Mouse (Mus musculus) right cerebral cortex, postnatal 25 days (tissue): ENCODE results near the gene Gjb4.

Experiments used
- DNase-seq: peaks from one replicate; pipeline ENCODE4 v3.0.0; 2022

Gjb4 gene

GRCm38 (mm10) chr4:127353951-127354438 is at the start of gene Gjb4:
Gjb4 (minus strand) TSS chr4:127354081.
- no peak for DNase-seq

- DNase-seq: no peak
These were observed 48.7 kb upstream of the Gjb4 start for GRCm38 (mm10) chr4:127402614-127403013.

- DNase-seq: no peak
These were observed 48.3 kb upstream of the Gjb4 start for GRCm38 (mm10) chr4:127402166-127402565.

- no peak for DNase-seq
These were observed 46.6 kb upstream of the Gjb4 start for GRCm38 (mm10) chr4:127400165-127401145.

- no peak for DNase-seq
These were observed 41.7 kb upstream of the Gjb4 start for GRCm38 (mm10) chr4:127395591-127395990.

GRCm38 (mm10) chr4:127389645-127390044 is 35.8 kb upstream of the Gjb4 start:
- DNase-seq: no peak

- DNase-seq: no peak
These were observed 23.5 kb upstream of the Gjb4 start for GRCm38 (mm10) chr4:127377344-127377743.

GRCm38 (mm10) chr4:127375541-127376177 is 21.8 kb upstream of the Gjb4 start:
- no peak for DNase-seq

GRCm38 (mm10) chr4:127374645-127375044 is 20.8 kb upstream of the Gjb4 start:
- DNase-seq: no peak

- DNase-seq: no peak
These were observed 19.6 kb upstream of the Gjb4 start for GRCm38 (mm10) chr4:127373491-127373890.

- DNase-seq: no peak
These were observed 17.7 kb upstream of the Gjb4 start for GRCm38 (mm10) chr4:127371546-127371945.

- DNase-seq: no peak
These were observed 16.6 kb upstream of the Gjb4 start for GRCm38 (mm10) chr4:127370447-127370846.

GRCm38 (mm10) chr4:127368379-127368973 is 14.6 kb upstream of the Gjb4 start:
- DNase-seq: peak; percentile 49

- DNase-seq: no peak
These were observed 12.0 kb upstream of the Gjb4 start for GRCm38 (mm10) chr4:127365834-127366233.

- DNase-seq: no peak
These were observed 11.6 kb upstream of the Gjb4 start for GRCm38 (mm10) chr4:127365433-127365832.

GRCm38 (mm10) chr4:127364431-127364830 is 10.6 kb upstream of the Gjb4 start:
- no peak for DNase-seq

- no peak for DNase-seq
These were observed 9.4 kb upstream of the Gjb4 start for GRCm38 (mm10) chr4:127363331-127363730.

GRCm38 (mm10) chr4:127362520-127362919 is 8.6 kb upstream of the Gjb4 start:
- no peak for DNase-seq

- DNase-seq: no peak
These were observed 4.1 kb upstream of the Gjb4 start, which contains the start of gene Gjb5 for GRCm38 (mm10) chr4:127358018-127358417. Gjb5 (minus strand) TSS chr4:127358181.

- DNase-seq: no peak
These were observed 915 bp upstream of the Gjb4 start for GRCm38 (mm10) chr4:127354506-127355485.

- no peak for DNase-seq
These were observed 1.3 kb downstream of the Gjb4 start for GRCm38 (mm10) chr4:127352594-127352993.
